Mouse (Mus musculus): ENCODE data around the gene Dlg2. TPM values are rescaled to one million over a fixed set of nuclear protein-coding genes. Genes with fewer than 3 reads are reported as not detected.

The Dlg2 gene
- not detected in 2 replicates for polyA plus RNA-seq (2012; ENCODE audit: insufficient read depth, insufficient read length, missing spikeins)

DNA sequence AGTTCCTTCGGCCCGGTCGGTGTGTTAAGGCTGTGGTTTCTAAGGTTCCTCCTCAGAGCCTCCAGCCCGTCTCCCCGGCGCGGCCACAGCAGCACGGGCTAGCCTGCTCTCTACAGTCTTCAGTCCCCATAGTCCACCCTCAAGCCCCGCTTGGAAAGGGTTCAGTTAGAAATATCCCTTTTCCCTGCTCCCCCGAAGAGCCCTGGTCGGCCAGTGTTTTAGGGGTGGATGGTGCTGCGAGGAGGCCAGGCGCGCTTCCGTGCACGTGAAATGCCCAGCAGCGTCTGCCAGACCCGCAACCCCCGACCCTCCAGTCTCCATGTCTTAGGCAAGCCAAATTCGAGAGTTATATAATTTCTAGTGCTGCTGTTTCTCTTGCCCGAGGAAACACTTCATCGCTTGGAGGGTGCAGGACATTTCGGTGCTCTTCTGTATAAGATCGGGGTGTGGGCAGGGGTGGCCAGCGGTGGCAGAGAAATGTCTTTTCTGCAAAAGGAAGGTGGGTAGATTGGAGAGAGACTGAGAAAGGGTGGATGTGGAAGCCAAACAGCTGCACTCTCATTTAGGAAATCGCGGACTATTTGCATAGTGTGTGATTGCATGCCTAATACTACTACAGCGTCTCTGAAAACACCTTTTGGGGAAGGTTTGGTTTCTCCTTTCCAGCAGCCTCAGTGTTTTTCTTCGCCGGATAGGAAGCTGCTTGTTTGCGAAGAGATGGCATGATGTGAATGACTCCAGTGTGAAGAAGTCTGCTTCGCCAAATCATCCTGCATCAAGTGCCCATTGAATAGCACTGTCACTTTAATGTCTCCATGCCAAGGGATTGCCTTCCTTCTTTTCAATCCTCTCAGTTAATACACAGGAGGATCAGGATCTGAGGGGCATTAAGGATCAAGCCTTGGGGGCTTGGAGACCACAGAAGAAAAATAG lies at the start of gene Dlg2:
TSS of gene Dlg2 (plus strand) at position 360 of the 933 bp plus-strand sequence.
- H3K4me3 ChIP-seq (ENCODE audit: insufficient read depth, low read length): peak within 1 kb of the TSS; percentile 89
- peaks cover 13% of the 10 kb centered on the region for H3K4me1 ChIP-seq (ENCODE audit: control insufficient read depth, insufficient read depth, low read length)
- H3K27ac ChIP-seq (ENCODE audit: insufficient read depth, low read depth, low read length): peak within 1 kb of the TSS; percentile 79
- no peak for TF ChIP-seq CTCF (IDR thresholded peaks at IDR 0.05; ENCODE audit: low read depth, low read length)
- no peak for TF ChIP-seq POLR2A (IDR thresholded peaks at IDR 0.05; ENCODE audit: borderline replicate concordance, low read depth, low read length)

DNA sequence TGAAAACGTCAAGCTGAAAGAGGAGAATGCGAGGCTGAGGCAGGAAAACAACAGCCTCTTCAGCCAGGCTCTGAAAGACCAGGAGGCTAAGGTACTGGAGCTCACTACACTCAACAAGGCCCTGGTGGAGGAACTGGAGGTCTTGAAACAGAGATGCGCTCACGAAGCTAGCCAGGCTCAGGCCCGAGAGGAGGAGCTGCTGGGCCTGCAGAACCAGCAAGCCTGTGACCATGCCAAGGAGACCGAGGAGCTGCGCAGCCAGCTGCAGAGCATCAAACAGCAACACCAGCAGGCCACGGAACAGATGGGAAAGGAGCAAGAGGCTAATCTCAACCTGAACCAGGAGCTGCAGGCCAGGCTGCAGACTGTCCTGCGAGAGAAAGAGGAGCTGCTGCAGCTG lies 49.5 kb upstream of the Dlg2 start:
- TF ChIP-seq CTCF (IDR thresholded peaks at IDR 0.05; ENCODE audit: low read depth, low read length) (no peak), POLR2A (IDR thresholded peaks at IDR 0.05; ENCODE audit: borderline replicate concordance, low read depth, low read length) (no peak)
- no peak overlapping the region for H3K27ac ChIP-seq (ENCODE audit: insufficient read depth, low read depth, low read length)
- no peaks in the 10 kb centered on the region for H3K4me1 ChIP-seq (ENCODE audit: control insufficient read depth, insufficient read depth, low read length)
- no peak overlapping the region for H3K4me3 ChIP-seq (ENCODE audit: insufficient read depth, low read length)

DNA sequence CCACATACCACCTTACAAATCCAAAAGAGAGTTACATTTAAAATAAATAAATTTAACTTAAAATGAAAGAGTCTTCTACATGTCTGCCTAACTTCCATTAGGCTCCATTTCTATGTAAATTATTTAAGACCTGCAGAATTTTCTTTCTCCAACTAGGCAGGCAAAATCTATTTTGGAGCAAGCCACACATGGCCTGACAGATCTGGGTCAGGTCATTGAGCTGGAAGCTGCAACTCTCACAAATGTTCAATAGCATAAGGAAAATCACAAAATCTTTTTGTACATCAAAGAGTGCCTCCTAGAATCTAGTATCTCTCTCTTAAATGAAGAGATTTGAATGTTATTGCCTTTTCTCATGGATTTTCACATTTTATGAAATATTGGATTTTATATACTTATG lies 44.3 kb upstream of the Dlg2 start:
- Histone ChIP-seq H3K27ac (ENCODE audit: insufficient read depth, low read depth, low read length) (no peak overlapping the region), H3K4me3 (ENCODE audit: insufficient read depth, low read length) (no peak overlapping the region), H3K4me1 (ENCODE audit: control insufficient read depth, insufficient read depth, low read length) (no peaks in the 10 kb centered on the region)
- TF ChIP-seq CTCF (IDR thresholded peaks at IDR 0.05; ENCODE audit: low read depth, low read length) (no peak), POLR2A (IDR thresholded peaks at IDR 0.05; ENCODE audit: borderline replicate concordance, low read depth, low read length) (no peak)

DNA sequence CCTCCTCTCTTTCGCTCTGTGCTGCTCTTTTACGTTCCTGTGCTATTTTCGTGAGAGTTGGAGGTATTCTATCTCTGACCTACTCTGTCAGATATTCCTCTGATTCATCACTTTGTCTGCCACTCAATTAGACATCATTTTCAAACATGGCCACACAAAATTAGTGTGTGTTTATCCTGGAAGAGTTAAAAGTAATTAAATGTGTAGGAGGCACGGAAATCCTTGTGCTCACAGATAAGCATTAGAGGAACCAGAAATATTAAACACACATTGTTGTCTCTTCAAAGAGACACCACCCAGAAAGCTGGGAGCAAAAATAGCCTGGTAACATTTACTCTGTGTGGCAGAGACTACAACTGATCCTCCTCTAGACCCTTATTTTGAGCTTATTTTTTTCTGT lies 36.4 kb upstream of the Dlg2 start:
- Histone ChIP-seq H3K27ac (ENCODE audit: insufficient read depth, low read depth, low read length) (no peak overlapping the region), H3K4me1 (ENCODE audit: control insufficient read depth, insufficient read depth, low read length) (no peaks in the 10 kb centered on the region), H3K4me3 (ENCODE audit: insufficient read depth, low read length) (no peak overlapping the region)
- TF ChIP-seq POLR2A (IDR thresholded peaks at IDR 0.05; ENCODE audit: borderline replicate concordance, low read depth, low read length) (no peak), CTCF (IDR thresholded peaks at IDR 0.05; ENCODE audit: low read depth, low read length) (no peak)

DNA sequence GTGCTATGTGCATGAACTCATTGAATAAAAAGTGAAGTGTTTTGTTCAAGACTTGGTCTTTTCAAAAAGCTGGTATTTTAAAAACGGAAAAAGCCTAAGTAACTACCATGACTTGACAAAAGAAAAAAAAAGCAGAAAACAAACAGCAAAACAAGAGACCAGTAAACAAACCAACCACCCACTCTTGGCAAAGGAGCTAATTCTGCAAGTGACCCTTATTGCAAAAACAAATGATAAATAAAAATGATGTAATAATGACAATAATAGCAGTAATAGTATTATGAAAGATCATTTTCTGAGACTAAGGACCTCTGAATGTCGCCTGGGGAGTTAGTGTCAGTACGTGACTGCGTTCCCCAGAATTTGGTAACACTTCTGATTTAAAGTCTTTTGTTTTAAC lies 34.4 kb upstream of the Dlg2 start:
- H3K4me1 ChIP-seq (ENCODE audit: control insufficient read depth, insufficient read depth, low read length): 0 out of 2 replicates have a peak, but pooled peaks cover under 1% of the 10 kb centered on the region
- peak overlapping the region; percentile 28; the same call in 1 of the 2 replicates for H3K27ac ChIP-seq (ENCODE audit: insufficient read depth, low read depth, low read length)
- TF ChIP-seq POLR2A (IDR thresholded peaks at IDR 0.05; ENCODE audit: borderline replicate concordance, low read depth, low read length) (no peak), CTCF (IDR thresholded peaks at IDR 0.05; ENCODE audit: low read depth, low read length) (no peak)
- H3K4me3 ChIP-seq (ENCODE audit: insufficient read depth, low read length): peak overlapping the region; percentile 96

DNA sequence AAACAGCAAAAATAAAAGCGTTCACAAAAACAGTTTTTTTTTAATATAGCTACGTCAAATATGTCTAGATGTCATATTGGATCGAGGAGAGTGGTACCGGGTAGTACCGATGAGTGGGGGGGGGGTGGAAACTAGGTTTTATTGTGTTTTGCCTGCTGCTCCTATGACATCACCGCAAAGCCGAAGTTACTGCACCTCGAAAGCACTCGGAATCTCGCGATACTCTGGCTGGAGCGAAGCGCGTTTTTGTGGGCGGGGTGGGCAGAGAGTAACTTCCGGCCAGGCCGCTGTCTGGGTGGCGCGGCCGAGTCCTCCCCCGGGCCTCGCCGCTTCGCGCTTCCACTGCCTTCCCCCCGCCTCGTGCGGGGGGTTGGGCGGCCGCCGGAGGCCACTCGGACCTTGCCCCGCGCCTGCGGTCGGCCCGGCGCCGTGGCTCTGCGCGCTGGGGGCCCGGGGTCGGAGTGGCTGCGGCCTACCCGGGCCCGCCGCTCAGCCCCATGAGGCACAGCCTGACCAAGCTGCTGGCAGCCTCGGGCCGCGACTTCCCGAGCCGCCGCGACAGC lies 33.9 kb upstream of the Dlg2 start, which contains the start of gene Crebzf:
TSS of gene Crebzf (plus strand) at position 212 of the 563 bp plus-strand sequence.
- TF ChIP-seq POLR2A (IDR thresholded peaks at IDR 0.05; ENCODE audit: borderline replicate concordance, low read depth, low read length) (no peak; the same call in 1 of the 2 replicates), CTCF (IDR thresholded peaks at IDR 0.05; ENCODE audit: low read depth, low read length) (no peak)
- Histone ChIP-seq H3K27ac (ENCODE audit: insufficient read depth, low read depth, low read length) (peak within 1 kb of the TSS; percentile 87), H3K4me1 (ENCODE audit: control insufficient read depth, insufficient read depth, low read length) (0 out of 2 replicates have a peak, but pooled peaks cover 2% of the 10 kb centered on the region), H3K4me3 (ENCODE audit: insufficient read depth, low read length) (peak within 1 kb of the TSS; percentile 96)

DNA sequence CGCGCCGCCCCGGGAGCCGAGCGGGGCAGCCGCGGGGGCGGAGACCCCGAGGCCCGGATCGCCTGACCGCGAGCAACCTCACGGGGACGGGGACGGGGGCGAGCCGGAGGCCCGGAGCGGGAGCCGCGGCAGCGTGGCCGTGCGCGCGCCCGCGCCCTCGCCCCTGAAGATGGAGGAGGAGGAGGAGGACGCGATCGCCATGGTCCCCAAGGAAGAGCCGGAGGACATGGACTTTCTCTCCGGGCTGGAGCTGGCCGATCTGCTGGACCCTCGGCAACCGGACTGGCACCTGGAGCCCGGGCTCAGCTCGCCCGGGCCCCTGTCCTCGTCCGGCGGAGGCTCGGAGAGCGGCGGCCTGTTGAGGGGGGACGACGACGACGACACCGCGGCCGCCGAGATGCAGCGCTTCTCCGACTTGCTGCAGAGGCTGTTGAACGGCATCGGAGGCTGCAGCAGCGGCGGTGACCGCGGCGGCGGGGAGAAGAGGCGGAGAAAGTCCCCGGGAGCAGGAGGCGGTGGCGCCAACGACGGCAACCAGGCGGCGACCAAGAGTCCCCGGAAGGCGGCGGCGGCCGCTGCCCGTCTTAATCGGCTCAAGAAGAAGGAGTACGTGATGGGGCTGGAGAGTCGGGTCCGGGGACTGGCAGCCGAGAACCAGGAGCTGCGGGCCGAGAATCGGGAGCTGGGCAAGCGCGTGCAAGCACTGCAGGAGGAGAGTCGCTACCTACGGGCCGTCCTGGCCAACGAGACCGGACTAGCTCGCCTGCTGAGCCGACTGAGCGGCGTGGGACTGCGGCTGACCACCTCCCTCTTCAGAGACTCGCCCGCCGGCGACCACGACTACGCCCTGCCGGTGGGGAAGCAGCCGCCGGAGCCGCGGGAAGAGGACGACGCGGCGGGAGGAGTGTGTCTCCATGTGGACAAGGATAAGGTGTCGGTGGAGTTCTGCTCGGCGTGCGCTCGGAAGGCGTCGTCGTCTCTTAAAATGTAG lies 33.1 kb upstream of the Dlg2 start:
- H3K27ac ChIP-seq (ENCODE audit: insufficient read depth, low read depth, low read length): peak overlapping the region; percentile 87
- H3K4me1 ChIP-seq (ENCODE audit: control insufficient read depth, insufficient read depth, low read length): 0 out of 2 replicates have a peak, but pooled peaks cover 2% of the 10 kb centered on the region
- peak overlapping the region; percentile 96 for H3K4me3 ChIP-seq (ENCODE audit: insufficient read depth, low read length)
- TF ChIP-seq CTCF (IDR thresholded peaks at IDR 0.05; ENCODE audit: low read depth, low read length): no peak
- TF ChIP-seq POLR2A (IDR thresholded peaks at IDR 0.05; ENCODE audit: borderline replicate concordance, low read depth, low read length): no peak

DNA sequence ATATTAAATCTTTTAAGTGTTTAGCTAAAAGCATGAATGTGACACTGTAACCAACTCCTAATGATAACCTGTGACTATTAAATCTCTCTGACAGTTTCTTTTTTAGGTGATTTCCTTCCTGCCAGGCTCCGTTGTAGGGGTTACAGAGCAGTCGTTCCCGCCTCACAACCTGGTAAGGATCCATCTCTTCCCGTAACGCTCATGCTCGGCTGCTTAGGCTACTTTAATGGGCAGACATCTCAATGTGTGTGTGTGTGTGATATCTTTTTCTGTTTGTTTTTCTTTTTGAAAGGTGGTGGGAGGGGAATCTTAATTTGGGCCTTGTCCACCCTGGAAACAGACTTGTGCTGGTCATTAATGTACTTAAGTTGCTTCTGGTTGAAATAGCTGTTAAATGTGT lies 32.3 kb upstream of the Dlg2 start:
- Histone ChIP-seq H3K4me3 (ENCODE audit: insufficient read depth, low read length) (peak overlapping the region; percentile 96), H3K27ac (ENCODE audit: insufficient read depth, low read depth, low read length) (no peak overlapping the region), H3K4me1 (ENCODE audit: control insufficient read depth, insufficient read depth, low read length) (peaks cover 4% of the 10 kb centered on the region; the same call in 1 of the 2 replicates)
- TF ChIP-seq CTCF (IDR thresholded peaks at IDR 0.05; ENCODE audit: low read depth, low read length): no peak
- TF ChIP-seq POLR2A (IDR thresholded peaks at IDR 0.05; ENCODE audit: borderline replicate concordance, low read depth, low read length): no peak

All from bone marrow macrophage, adult 2 months (primary cell).